Mouse (Mus musculus) thymus, adult 2 months (tissue): ENCODE measurements around the gene Cd163l1.
A peak's percentile ranks its signal among the peaks of the same experiment; 100 is the strongest.

ENCODE experiments used
- CTCF ChIP-seq: fragments of 200-500 bp; IDR thresholded peaks from 2 replicates; pipeline ENCODE4 v1.5.1; 2012; ENCODE audit warnings: mild to moderate bottlenecking, control low read depth, low read length, moderate library complexity, borderline replicate concordance; ENCODE audit not compliant: control insufficient read depth, poor library complexity, insufficient read depth; ENCODE audit errors: extremely low read depth
- POLR2A ChIP-seq: fragments of 200-500 bp; IDR thresholded peaks from 2 replicates; pipeline ENCODE4 v1.6.1; 2012; ENCODE audit warnings: mild to moderate bottlenecking, low read length, control low read depth, moderate library complexity; ENCODE audit not compliant: control insufficient read depth, poor library complexity, insufficient read depth; ENCODE audit errors: extremely low read depth

- TF ChIP-seq CTCF (0 out of 2 replicates have a peak, but pooled peaks have one; percentile 47), POLR2A (no peak)
Measured at GRCm38 (mm10) chr7:140186646-140187620, 31.1 kb upstream of the Cd163l1 start.
